Mouse (Mus musculus): ENCODE measurements around the gene Nbas.

Gene Nbas

GRCm38 (mm10) chr12:13543806-13544205 is 274.9 kb downstream of the Nbas start:
- no peak for DNase-seq

DNA sequence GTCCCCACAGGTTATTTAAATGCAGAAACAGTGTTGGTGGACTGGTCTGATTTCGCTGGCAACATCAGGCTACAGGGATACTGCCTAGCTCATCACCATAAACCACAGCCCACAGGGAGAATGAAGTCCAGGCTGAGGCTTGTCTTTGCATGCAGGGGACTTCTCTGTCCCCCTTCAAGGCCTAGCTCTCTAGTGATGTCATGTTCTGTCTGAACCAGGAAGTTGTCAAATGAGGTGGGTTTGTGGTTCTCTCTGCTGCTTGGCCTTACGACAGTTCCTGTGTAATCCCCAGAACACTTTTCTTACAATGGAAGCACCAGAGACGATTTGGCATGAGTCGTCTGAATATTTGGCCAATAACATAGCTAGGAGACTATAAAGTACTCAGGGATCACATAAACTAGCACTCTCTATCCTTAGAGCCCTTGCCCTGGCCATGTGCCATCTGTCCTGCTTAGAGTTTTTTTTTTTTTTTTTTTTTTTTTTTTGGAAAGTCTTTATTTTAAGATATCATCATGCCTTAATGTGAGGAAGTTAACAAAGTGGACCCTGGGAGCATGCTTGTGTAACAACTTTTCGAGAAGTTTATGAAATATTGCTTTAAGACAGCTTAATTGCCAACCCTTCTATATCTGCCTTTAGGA is 294.8 kb downstream of the Nbas start:
- DNase-seq = no peak

DNA sequence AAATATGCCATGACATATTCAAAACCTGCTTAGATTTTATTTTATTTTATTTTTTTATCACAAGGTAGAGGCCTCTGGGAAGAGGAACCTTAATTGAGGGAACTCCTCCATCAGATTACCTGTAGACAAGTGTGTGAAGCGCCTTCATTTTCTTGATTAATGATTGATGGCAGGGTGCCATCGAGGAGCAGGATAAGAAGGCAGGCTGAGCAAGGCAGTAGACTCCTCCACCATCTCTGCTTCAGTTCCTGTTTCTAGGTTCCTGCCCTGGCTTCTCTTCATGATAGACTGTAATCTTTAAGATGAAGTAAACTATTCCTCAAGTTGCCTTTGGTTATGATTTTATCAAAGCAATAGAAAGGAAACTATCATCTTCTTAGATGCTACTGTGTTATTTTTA is 295.4 kb downstream of the Nbas start:
- no peak for DNase-seq

DNA sequence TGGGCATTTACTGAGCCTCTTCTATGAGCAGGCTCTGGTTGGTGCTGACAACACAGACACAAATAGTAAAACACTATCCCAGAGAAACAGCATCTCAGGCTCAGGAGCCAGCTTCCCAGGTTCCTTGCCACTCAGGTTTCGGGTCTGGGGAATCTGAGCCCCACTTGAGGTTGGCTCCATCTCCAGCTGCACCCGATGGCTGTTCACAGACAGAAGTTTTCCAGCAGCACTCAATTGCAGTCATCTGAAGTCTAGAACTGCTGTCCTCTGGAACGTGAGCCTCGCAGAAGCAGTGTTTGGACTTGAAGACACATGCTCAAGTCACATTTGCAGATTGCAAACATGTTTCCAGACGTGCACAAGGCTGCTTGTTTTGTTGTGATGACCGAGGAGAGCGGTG is 297.5 kb downstream of the Nbas start:
- DNase-seq = no peak

DNA sequence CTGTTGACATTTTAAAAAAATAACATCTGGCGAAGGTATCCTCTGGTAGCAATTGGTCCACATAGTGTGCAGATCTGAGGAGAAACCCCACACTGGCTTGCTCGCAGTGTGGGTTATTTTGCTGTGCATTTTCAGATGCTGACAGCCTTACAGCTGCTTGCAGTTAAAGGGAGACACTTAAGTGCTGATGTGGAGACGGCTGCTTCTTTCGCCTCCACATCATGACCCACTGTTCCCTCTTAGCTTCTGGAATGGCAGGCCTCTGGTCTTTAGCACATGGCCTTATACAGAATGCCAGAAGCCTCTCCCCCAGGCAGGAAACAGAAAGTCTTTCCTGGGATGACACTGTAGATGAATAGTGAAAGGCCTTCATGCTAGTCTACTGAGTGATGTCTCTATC is 306.2 kb downstream of the Nbas start:
- no peak for DNase-seq

DNA sequence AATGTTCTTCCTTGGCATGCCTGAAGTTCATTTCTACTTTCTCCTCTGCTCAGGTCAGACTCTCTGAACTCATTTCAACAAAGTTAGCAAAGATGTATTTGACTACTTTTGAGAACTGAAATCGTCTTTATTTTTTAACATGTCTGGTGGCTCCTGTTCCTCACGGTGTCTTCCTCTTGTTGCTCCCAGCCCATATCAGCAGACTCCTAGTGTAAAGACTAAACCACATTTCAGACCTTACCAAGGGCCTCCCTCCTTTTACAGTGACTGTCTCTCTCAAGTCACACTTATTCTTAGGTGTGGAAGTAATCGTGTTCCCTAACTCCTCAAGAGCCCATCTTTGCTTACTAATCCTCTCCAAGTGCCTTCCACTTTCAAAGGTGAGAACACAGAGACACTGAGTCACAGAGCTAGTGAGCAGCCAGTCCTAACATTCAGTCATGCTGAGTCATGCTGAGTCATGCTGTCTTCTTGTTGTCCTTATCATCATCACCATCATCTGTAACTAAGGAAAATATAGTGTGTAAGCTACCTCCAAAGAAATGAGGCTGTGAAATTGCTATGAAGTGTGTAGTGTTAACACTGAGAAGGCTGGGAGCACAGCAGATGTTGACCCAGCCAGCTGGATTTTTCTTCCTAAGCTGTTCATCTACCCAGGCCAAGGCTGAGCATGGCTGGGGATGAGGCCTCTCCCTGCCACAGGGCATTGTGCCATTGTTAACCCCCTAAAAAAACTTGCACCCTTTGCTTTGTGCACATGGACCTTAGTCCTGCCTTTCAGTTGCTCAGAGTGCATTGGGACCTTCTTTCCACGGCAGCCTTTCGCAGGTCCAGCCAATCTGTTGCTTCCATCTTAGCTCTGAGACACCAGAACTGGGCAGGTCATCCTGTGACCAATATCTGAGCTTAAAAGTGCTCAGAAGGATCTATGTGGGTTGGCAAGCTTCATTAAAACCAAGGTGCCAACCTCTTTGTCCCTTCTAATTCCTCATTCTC is 307.0 kb downstream of the Nbas start:
- no peak for DNase-seq

- no peak for DNase-seq
Observed at GRCm38 (mm10) chr12:13576761-13577160, 307.8 kb downstream of the Nbas start.

- DNase-seq = no peak
Observed at GRCm38 (mm10) chr12:13580796-13581195, 311.9 kb downstream of the Nbas start.

GRCm38 (mm10) chr12:13583386-13583785 is 314.5 kb downstream of the Nbas start:
- DNase-seq = no peak

DNA sequence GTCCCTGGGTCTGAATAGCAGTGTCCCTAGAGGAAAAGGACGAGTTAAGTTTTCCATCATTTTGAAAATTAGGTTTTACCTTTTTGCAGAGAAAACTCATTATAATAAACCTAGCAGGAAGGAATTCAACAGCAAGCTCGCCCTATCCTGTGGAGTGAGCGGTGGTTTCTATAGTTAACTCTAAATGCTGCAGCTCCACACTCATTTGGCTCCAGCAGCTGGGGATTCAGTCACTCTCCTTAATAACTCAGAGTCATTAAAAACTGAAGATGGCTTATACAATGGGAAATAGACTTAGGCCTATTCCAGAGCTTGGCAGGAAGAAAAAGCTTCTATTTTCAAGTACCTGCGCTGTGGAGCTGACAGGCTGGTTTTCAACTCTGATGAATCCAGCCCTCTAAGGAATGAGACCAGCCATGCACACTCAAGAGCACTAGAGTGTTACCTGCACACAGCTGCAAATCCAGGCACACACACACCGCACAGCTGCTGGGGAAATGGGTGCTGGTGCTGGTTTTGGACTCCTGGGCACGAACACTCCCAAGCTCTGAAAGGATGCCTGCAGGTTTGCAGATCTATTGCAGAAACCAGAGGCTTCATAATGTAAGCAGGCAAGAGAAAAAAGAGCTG is 316.7 kb downstream of the Nbas start:
- DNase-seq = no peak

GRCm38 (mm10) chr12:13587675-13588074 is 318.7 kb downstream of the Nbas start:
- no peak for DNase-seq

DNA sequence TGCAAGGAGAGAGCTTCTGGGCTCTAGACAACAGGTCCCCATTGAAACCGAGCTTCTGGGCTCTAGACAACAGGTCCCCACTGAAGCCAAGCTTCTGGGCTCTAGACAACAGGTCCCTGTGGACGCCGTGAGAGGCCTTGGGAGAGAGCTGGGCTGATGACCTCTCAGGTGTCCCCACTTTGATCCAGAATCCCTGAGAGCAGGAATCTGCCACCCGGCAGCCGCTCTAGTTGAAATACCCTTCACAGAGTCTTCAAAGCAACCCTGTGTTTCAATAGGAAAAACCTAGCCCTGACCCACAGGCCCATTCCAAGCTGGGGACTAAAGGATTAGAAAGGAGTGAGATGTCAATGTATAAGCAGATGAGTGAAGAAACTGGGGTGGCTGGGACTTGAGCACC is 320.1 kb downstream of the Nbas start:
- no peak for DNase-seq

- DNase-seq = no peak
Observed at GRCm38 (mm10) chr12:13594746-13595469, 326.0 kb downstream of the Nbas start.

DNA sequence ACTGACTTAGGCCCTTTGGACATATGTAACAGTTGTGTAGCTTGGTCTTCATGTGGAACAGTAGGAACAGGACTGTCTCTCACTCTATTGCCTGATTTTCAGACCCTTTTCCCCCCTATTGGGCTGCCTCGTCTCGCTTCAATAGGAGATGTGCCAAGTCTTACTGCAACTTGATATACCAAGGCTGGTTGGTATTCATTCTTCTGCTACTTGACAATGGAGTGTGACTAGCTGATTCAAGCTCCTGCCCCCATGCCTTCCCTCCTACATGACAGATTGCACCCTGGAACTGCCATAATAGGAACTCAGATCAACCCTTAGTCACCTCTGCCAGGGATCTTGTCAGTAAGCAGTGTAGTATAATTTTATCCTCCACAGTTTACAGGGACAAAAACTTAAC is 328.1 kb downstream of the Nbas start:
- no peak for DNase-seq

DNA sequence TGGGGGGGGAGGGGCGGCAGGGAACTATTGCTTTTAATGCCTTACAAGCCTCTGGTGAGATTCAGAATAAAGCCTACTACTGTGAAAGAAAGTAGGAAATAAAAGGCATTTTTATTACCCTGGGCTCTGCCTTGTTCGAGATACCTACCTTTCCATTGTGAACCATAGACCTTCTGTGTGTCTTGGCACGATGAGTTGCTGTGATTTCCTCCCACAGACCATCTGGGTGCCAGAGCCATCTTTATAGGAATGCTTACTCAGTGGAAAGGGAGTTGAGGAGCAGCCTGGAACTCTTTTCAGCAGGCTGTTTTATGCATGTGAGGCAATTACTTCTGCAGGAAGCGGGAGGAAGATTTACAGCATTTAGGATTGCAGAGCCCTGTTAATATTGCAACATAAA is 329.6 kb downstream of the Nbas start:
- no peak for DNase-seq

- DNase-seq = no peak
Observed at GRCm38 (mm10) chr12:13602414-13602813, 333.5 kb downstream of the Nbas start.

DNA sequence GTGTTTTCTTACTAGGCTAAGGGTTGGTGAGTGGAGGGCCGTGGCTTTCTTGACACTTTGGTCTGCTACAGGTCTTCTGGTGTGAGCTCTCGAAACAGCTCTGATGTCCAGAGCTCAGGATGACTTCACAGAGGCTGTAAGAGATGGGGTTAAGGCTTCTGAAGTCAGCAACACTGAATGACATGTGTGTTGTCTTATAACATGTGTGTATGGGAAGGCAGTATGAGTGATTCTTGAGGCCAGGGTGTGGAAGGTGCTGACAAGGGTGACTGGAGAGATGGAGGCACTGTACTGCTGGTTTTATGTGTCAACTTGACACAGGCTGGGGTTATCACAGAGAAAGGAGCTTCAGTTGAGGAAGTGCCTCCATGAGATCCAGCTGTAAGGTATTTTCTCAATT is 338.1 kb downstream of the Nbas start:
- no peak for DNase-seq

GRCm38 (mm10) chr12:13609027-13609426 is 340.1 kb downstream of the Nbas start:
- no peak for DNase-seq

DNA sequence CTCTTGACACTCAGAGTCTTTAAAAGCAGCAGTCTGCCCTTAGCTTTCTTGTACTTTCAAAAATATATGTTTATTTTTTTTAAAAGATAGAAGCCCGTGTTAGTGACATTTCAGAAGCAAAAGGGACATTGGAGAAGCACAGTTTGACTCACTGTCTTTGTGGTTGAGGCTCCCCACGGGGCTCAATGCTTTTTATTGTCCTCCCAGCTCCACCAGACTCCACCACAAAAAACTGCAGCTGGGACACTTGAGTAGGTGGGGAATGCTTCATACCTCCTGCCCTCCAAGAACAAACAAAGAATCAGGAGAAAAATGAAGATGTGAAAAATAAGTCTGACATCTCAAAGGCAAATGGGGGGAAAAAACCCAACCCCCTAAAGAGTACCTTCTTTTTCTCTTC is 344.1 kb downstream of the Nbas start:
- DNase-seq = no peak

- no peak for DNase-seq
Observed at GRCm38 (mm10) chr12:13615661-13616060, 346.7 kb downstream of the Nbas start.

DNA sequence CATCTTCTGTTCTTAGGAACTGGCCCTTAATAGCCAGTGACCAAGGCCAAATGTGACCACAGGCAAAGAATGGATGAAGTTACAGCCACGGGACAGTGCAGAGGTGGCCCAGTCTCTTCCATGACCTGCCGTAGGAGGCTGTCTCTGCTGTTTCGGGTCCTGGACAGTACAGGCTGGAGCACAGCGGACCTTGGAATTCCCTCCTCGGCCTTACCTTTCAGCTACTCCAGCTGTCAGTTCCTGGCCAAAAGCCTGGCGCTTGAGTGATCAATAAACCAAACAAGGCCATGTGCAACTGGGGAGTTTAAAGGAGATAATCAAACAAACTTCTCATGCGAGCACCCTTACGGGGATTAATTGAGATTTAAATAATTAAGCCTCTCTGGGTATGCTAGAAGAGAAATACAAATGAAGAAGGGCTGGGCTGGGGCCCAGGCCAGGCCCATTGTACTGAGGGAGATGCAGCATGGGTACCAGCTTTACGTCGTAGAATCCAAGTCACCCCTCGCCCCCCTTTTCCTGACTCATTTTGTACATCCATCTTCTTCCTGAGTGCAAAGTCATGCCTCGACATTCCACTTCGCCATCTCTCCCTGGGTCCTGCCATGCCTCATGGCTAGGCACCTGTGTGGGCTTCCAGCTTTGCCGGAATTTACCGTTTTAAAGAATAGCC is 353.4 kb downstream of the Nbas start:
- no peak for DNase-seq

Measured in spleen, adult 18-20 months (tissue).